Mouse (Mus musculus): Measurements from ENCODE around the gene Kcnk4.

Kcnk4 gene

DNA sequence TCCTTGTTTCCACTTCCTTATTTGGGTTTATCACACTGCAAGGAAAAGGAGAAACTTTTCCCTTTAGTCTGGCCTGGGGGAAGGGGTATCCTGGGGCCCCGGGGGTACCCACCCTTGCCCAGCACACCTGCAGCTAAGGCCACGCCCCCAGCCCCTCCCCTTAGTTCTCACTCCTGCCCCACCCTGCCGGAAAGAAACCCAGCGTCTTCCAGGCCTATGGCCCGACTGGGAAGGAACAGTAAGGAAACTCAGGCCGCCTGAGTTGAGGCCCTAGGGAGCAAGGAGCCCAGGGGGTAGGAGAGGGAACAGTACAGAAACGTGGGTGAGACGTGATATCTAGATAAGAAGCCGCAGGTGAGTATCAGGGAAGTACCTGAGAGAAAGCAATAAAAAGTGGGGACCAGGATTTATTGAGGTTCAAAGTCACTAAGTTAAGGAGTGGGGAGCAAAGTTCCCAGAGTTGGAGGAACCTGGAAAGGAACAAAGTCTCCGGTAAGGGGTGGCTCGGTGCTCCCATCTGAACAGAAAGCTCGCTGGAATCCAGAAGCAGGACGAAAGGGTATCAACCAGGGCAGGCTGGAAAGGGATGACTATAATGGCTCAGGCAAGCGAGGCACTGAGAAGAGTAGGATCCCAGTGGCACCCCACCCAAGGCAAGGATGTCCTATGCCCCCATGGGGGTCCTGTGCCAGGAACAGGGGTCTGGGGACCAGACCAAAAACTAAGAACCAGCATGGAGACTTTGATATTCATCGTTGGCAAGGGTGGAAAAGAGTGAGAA, 34.4 kb upstream of the Kcnk4 start:
- DNase-seq (ENCODE audit: low spot score in 2 of 2) = no peak

DNA sequence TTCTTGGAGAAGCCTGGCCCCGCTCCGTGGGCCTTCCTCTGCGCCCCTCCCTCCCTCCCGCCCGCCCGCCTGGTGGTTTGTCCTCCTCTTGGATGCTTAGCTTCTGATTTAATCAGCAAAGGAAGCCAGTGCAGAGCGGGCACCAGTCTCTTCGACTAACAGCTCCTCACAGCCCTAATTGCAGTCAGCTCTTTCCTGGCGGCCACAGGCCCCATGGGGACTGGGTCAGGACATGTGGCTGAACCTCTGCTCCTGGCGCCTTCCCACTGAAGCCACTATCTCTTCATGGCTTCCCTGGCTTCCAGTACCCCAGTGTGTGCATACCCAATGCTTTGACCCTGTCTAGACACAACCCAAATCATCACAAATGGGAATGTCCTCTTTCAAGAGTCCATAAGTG, 22.1 kb upstream of the Kcnk4 start:
- no peak for DNase-seq (ENCODE audit: low spot score in 2 of 2)

DNA sequence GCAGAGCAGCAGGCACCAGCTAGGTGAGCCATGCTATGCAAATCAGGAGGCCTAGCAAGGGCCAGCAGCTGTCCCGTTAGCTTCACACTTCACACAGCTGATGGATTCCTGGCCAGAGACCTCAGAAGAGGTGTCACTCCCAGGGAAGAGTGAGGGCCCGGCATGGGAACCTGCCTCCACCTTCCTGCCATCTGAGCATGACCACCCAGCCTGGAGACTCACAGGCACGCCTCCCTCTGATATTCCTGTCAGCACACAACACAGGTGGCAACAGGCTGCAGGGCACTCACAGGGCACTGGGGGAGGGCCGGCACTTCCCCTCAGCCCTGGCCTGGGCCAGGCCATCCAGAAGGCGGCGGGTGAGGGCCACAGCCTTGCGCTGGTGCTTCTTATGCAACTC, 21.1 kb upstream of the Kcnk4 start:
- no peak for DNase-seq (ENCODE audit: low spot score in 2 of 2)

DNA sequence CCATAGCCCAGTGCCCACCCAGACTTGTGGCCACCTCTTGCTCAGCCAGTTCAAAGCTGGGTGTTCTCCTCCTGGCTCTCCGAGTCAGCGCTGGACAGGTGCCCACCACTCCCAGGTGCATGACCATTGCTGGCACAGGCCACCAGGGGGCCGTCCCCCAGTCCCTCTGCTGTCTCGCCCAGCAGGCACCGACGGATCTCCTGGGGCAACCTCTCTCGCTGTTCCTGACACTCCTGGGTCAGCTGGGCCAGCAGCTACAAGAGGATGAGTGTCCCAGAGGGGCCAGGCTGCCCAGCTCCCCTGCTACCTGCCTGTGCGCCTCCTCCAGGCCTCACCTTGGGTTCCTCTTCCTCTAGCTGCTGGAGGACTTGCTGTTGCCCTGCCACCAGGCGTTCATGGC, 19.7 kb upstream of the Kcnk4 start:
- DNase-seq (ENCODE audit: low spot score in 2 of 2) = no peak

DNA sequence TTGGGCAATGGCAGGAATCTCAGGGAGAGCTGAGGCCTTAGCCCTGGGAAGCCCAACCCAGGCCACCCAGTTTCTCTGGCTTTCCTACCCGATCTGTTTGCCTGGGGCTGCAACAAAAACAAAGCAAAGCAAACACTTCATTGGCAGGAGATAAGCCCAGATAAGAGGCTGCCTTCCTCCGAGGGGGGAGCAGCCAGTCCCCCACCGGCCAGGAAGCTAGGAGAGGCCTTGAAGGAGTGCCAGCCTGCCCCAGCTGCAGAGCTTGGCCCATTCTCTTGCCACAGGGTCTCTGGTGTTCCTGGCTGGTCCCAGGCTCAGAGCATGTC, 18.4 kb upstream of the Kcnk4 start:
- no peak for DNase-seq (ENCODE audit: low spot score in 2 of 2)

DNA sequence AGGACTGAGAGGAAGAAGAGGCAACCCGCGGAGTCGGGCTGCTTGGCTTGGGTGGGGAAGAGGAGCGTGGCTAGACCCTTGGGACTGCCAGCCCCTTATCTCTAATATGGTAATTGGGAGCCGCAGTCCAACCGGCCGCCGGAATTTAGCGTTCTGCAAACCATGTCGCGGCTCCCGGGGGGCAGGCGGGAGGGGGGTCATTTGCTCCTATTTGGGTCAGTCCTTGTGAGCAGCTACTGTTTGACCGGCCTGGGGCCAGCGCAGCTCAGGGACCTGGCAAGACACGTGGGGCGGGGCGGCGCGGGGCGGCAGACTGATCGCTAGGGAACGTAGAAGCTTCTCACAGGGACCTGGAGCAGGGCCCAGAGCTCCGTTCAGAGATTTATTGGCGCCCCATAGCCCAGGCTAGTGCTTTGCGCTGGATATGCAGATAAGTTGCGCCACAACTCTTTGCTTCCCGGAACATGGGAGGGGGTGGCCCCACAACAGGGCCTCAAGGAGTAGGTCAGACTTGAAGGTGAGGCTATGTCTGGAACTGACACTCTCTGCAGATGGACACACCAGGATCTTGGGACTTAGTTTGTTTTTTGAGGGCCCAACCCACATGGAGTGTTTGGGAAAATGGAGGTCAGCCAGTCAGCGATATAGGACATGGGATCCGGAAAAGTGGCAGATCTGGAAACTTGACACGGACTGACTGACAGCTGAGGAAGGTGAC, 17.8 kb upstream of the Kcnk4 start:
- DNase-seq (ENCODE audit: low spot score in 2 of 2) = peak; percentile 68 to 72

DNA sequence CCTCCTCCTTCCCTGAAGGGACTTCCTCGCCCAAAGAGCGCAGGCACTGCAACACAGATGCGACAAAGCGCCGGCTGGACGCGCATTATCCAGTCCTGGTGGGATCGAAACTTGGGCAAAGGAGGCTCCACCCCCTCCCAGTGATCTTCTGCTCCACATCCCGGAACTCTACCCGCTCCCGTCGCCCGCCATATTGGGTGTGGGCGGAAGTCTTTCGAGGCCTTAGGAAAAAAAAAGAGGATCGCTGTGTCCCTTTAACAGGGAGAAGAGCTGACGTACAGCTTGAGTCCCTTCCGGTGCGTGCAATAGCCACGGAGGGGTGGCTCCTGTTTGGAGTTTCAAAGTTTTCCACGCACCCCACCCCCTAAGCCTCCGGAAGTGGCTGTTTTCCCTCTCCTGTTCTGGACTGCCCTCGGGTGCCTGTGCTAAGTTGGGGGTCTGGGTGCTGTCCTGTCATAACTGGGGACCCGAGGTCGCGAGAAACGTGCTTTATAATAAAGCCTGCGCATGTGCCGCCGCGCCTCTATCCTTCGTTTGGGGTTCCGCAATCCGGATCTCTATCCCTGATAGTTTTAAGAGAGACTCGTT, 17.2 kb upstream of the Kcnk4 start:
- peak; percentile 87 to 91 for DNase-seq (ENCODE audit: low spot score in 2 of 2)

DNA sequence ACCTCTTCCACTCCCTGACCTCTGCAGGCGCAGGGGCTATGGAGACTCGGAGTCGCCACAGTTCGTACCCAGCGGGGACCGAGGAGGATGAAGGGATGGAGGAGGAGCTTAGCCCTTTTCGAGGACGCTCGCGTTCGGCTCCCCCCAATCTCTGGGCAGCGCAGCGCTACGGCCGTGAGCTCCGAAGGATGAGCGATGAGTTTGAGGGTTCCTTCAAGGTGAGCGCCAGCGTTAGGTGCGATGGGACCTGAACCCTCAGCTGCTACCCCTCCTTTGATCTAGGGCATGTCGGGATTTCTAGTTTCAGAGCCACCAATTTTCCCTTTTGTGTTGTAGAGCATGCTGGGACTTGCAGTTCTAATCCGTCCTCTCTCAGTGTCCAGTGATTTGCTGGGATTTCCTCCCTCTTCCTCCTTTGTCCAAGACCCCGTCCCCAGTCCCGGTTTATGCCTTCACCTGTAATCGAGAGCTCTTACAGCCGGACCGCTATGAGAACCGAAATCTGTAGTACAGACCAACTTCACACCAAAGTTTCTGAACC, 16.4 kb upstream of the Kcnk4 start:
- DNase-seq (ENCODE audit: low spot score in 2 of 2) = peak in 1 of 2 experiments; percentile 59

DNA sequence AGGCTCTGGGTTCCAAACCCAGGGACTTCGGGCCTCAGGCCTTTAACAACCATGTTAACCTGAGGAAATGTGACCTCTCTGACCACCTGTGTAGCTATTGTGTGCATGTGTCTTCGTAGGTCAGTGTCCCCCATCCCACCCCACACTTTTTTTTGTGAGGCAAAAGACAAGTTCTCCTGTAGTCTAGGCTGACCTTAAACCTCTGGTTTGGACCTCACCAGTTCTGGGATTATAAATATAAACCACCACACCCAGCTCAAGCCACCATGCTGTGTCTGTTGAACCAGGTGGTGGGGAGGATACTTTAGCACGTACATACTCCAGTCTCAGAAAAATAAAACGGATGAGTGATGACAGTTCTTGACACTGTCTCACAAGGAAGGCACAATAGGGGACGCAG, 15.6 kb upstream of the Kcnk4 start:
- DNase-seq (ENCODE audit: low spot score in 2 of 2) = no peak

DNA sequence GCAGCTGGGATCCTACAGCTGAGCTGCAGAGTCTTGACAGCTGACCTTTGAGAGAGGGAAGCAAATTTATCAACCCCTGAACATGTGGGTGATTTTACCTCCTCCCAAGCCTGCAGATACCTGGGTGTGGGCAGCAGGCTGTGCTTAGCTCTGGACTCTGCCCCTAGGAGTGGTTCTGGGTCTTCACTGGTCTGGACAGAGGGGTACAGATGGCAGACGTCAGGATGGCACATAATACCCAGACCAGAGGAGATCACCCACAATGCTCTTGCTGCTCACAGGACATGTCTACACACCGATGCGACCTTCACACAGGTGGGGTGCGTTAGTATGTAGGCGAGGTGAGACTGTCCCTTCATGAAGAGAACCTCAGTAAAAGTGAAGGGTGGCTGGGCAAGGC, 15.2 kb upstream of the Kcnk4 start:
- no peak for DNase-seq (ENCODE audit: low spot score in 2 of 2)

DNA sequence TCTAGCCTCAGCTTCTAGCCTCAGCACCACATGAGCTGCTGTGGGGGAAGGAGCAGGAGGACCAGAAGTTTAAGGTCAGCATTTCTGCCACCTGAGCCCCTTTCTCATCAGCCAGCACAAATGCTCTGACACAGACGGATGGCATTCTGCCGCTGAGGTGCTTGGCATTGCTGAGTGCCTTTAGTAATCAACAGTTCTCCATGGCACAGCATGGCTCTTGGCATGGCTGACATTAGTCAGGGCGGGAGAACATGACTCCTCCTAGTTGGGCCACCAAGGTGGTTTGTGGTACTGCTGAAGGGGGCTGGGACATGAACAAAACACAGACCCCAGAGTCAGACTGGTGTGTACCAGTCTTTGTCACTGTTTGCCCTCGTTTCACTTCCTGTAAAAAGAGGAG, 13.9 kb upstream of the Kcnk4 start:
- no peak for DNase-seq (ENCODE audit: low spot score in 2 of 2)

DNA sequence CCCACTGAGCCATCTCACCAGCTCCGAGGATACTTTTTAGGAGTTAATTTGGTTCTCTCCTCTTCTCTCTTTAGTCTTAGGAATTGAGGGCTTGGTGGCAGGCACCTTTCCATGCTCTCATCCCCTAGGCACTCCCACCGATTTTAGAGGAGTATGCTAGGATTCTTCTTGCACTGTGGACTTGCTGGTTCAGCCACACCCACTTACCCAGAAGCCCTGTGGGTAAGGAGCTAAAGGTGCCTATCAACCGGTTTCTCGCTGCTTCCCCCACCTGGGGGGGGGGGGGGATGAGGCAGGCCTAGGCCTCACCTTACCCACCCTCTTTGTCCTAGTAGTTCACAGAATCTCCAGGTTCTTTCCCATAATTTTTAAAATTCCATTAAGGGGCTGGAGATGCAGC, 13.4 kb upstream of the Kcnk4 start:
- DNase-seq (ENCODE audit: low spot score in 2 of 2) = no peak

DNA sequence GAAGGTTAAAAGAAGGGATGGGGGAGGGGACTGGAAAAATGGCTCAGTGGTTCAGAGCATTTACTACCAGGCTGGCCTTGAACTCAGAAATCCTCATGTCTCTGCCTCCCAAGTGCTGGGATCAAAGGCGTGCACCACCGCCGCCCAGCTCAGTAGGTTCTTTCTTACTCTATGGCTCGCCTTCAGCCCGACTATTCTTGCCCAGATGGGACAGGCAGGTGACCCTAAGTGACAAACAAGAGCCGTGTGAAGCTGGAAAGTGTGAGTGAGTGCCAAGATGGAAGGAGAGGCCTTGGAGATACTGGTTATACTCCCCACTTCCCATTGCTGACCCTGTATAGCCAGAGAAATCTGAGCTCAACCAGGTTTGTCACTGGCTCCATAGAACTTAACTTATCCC, 9.4 kb upstream of the Kcnk4 start:
- no peak for DNase-seq (ENCODE audit: low spot score in 2 of 2)

DNA sequence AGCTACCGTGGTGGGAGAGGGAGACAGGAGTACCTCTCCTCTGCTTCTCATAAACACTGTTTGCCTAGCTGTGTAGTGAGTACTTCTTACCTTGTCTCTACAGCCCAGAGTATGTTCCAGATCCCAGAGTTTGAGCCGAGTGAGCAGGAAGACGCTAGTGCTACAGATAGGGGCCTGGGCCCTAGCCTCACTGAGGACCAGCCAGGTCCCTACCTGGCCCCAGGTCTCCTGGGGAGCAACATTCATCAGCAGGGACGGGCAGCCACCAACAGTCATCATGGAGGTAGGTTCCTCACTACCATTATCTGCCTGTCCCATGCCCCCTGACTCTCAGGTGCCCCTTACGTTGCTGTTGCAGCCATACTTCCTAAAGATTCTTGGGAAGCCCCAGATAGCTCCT, 8.4 kb upstream of the Kcnk4 start:
- no peak for DNase-seq (ENCODE audit: low spot score in 2 of 2)

DNA sequence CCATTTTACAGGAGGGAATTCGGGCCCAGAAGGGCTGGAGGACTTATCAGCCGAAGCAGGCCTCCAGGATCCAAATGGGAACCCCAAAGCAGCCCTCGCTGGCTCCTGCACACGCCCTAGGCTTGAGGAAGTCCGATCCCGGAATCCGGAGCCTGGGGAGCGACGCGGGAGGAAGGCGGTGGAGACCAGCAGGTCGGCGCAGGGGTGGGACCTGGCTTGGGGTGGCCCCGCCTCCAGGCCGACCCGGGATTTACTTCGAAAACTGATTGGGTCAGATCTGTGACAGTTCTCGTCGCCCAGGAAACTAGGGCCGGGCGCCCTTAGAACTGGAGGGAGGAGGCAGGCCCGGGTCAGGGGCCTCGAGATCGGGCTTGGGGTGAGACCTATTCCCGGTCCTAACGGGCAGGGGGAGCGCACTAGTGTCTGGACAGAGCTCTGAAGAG, 8.0 kb upstream of the Kcnk4 start, which contains the start of gene Gpr137:
Gene Gpr137 (minus strand): TSS at position 232 of the 443 bp plus-strand sequence.
- DNase-seq (ENCODE audit: low spot score in 2 of 2) = peak; percentile 89 to 92

DNA sequence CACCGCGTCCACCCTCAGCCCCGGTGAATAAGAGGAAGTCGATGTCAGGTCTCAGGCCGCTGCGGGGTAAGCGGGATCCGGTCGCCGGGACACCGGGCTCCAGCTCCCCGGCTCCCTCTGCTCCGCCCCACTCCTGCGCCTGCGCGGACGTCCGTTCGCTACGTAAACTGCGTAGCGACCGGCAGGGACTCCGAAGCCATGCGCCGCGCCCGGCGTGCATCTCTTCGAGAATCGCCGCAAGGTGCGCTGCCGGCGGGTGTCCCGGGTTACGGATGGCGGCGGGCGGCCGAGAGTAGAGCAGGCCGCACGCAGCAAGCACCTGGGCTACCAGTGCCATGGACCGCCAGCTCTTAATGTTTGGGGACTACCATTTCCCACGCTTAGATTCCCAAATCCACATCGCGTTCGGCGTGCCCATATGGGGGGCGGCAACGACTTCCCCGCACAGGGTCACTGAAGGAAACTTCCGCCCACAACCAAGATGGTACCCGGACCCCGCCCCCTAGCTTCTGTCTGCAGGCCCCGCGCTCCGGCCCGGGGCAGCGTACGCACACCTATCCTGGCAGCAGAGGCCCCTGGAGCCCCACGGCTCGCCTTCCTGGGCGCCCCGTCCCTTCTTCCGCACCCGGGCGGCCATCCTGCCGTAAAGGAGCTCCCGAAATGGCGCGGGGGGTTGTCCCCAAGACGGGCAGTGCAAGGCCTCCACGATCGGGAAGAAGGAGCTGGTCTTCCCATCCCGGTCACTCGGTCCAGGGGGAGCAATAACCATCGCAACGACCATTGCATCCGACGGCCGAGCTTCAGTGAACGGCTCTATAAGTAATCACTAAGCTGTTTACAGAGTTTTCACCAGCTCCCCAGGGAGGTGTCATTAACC, 7.3 kb upstream of the Kcnk4 start, which contains the start of gene Bad:
Gene Bad (plus strand): TSS at position 490 of the 877 bp plus-strand sequence.
- DNase-seq (ENCODE audit: low spot score in 2 of 2) = peak; percentile 82 to 89

DNA sequence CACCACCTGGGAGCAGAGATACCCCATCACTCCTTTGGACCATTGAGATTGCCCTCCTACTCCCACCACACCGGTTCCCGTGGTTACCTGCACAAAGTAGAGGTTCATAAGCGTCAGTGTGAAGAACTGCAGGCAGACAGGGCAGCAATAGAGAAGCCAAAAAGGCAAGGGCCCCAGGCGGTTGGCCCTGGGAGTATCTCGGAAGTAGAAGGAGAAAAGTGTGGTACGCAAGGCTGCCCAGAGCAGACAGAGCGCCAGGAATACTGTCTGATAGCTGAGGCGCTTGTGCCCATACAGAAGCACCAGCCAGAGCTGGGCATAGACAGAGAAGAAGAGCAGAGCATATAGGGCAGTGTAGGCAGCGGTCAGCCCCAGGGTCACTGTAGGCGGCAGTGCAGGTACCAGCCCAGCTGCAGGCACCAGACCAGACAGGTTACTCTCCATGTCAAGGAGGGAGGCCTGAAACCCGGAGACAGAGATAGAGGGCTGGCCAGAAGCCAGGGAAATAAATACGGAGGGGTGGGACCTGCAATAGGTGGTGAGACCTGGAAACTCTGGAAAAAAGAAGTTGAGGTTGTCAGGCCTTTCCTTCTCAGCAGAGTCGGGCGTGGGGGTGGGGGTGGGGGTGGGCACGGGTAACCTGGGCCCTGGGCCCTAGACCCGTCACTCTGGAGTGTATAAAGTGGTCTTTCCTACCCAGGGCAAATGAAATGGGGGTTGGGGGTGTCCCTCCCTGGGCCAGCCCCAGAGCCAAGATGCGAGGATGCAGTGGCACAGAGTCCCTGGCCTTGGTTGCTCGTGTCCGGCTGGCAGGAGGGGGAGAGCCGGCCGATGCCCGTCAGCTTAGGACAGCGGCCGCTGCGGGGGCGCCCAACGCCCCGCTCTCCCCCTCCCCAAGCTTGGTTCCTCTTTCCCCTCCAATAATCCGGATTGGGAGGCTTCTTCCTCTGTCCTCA, 6.4 kb upstream of the Kcnk4 start:
- no peak for DNase-seq (ENCODE audit: low spot score in 2 of 2)

DNA sequence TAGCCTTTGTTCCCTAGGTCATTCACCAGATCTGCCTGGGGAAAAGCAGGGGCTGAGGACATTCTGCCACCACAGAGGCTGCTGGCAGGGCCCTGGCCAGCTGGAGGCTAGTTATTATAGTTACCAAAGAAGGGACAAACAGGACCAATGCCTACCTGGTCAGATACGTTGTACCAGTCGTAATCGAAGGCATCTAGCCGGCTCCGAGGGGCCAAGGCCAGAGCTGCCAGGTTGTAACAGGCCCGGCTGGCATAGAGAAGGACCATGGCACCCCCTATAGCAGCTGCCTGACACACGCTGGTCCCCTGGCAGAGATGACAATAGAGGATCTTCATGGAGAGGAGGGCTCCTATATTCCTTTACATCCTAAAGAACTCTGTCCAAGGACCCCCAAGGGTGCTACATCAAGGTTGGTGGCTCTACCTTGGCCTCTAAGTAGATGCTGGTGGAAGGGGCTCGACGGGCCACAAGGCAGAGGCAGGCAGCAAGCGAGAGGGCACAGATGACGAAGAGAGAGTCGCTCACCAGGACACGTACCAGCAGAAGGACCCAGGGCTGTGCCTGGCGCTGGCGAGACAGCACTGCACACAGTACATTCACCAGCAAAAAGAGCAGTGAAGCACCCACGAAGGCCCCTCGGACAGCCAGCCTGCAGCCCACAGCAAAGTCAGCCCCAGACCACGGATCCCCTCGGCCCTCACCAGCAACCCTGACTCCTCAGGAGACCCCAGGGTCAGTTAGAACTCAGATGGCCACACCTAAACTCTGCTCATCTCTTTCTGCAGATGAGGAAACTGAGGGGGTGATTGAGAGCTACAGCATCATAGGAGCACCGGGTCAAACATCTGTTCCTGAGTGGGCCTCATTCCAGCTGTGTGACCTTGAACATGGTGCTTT, 5.0 kb upstream of the Kcnk4 start:
- DNase-seq (ENCODE audit: low spot score in 2 of 2) = no peak
